Mouse (Mus musculus): ENCODE results near the gene Kdsr. TPM values are rescaled to one million over a fixed set of nuclear protein-coding genes. Genes with fewer than 3 reads are reported as not detected.
A peak's percentile ranks its signal among the peaks of the same experiment; 100 is the strongest.

Gene Kdsr
- total and polyA plus RNA-seq, 3 experiments: 3.3 to 6.3 (median 4.7) TPM

- in situ Hi-C loops (cut with MboI; ENCODE audit: low pct_ligation_motif_present, low pct_unique_long_range_greater_than_20kb, low sequenced_read_pairs): no loop called here
- no peak overlapping the region for H3K4me3 ChIP-seq (replicated peaks in 1 of 3; ENCODE audit: low read depth in 2 of 3, low read length in 2 of 3, poor library complexity in 1 of 3)
- H3K4me2 ChIP-seq (ENCODE audit: insufficient read depth, low read depth, poor library complexity, severe bottlenecking): no peak overlapping the region
- peaks cover 36 to 70% of the 10 kb centered on the region in 2 experiments for H3K4me1 ChIP-seq (ENCODE audit: control insufficient read depth in 1 of 2, insufficient read depth in 2 of 2)
- no peak overlapping the region for H3K9ac ChIP-seq (ENCODE audit: insufficient read depth, low read depth)
- H3K27me3 ChIP-seq (replicated peaks): no peaks in the 10 kb centered on the region
- H3K27ac ChIP-seq (ENCODE audit: insufficient read depth, low read depth): no peak overlapping the region
- TF ChIP-seq BHLHE40 (IDR thresholded peaks at IDR 0.05; ENCODE audit: low read depth, low read length) (0 out of 2 replicates have a peak, but pooled peaks have one; percentile 42), RCOR1 (conservative IDR thresholded peaks at IDR 0.05; ENCODE audit: low read depth, low read length) (no peak), USF2 (conservative IDR thresholded peaks at IDR 0.05; ENCODE audit: low read depth, low read length) (peak; percentile 35; the same call in 1 of the 2 replicates), USF1 (IDR thresholded peaks at IDR 0.05; ENCODE audit: low read depth, low read length) (peak; percentile 44)
- H3K36me3 ChIP-seq (replicated peaks in 1 of 2; ENCODE audit: control insufficient read depth in 1 of 2, insufficient read depth in 1 of 2, low read length in 1 of 2): peaks cover 0 to 8% of the 10 kb centered on the region in 2 experiments
- dilution Hi-C loops (cut with MboI; ENCODE audit: extremely low pct_ligation_motif_present, extremely low pct_unique_long_range_greater_than_20kb, low sequenced_read_pairs): no loop called here
- peaks cover 2% of the 10 kb centered on the region; the same call in 1 of the 2 replicates for H3K79me2 ChIP-seq (replicated peaks; ENCODE audit: control insufficient read depth, extremely low read depth, insufficient read depth, poor library complexity, severe bottlenecking)
- H3K9me3 ChIP-seq (replicated peaks; ENCODE audit: low read length): peaks cover 5% of the 10 kb centered on the region
- DNase-seq (ENCODE audit: extremely low read depth): no peak
Observed at GRCm38 (mm10) chr1:106685702-106686101, 73.8 kb downstream of the Kdsr start.

- Histone ChIP-seq H3K4me1 (ENCODE audit: control insufficient read depth in 1 of 2, insufficient read depth in 2 of 2) (peaks cover 38 to 80% of the 10 kb centered on the region in 2 experiments), H3K9ac (ENCODE audit: insufficient read depth, low read depth) (peak overlapping the region; percentile 35), H3K79me2 (replicated peaks; ENCODE audit: control insufficient read depth, extremely low read depth, insufficient read depth, poor library complexity, severe bottlenecking) (peaks cover 2% of the 10 kb centered on the region), H3K4me2 (ENCODE audit: insufficient read depth, low read depth, poor library complexity, severe bottlenecking) (peak overlapping the region; percentile 27; the same call in 1 of the 2 replicates), H3K36me3 (replicated peaks in 1 of 2; ENCODE audit: control insufficient read depth in 1 of 2, insufficient read depth in 1 of 2, low read length in 1 of 2) (peaks cover 0 to 4% of the 10 kb centered on the region in 2 experiments), H3K27me3 (replicated peaks) (no peaks in the 10 kb centered on the region), H3K9me3 (replicated peaks; ENCODE audit: low read length) (peaks cover under 1% of the 10 kb centered on the region), H3K4me3 (replicated peaks in 1 of 3; ENCODE audit: low read depth in 2 of 3, low read length in 2 of 3, poor library complexity in 1 of 3) (no peak overlapping the region), H3K27ac (ENCODE audit: insufficient read depth, low read depth) (peak overlapping the region; percentile 36; the same call in 1 of the 2 replicates)
- dilution Hi-C loops (cut with MboI; ENCODE audit: extremely low pct_ligation_motif_present, extremely low pct_unique_long_range_greater_than_20kb, low sequenced_read_pairs): no loop called here
- TF ChIP-seq PAX5 (IDR thresholded peaks at IDR 0.05; ENCODE audit: low read length) (no peak), JUND (conservative IDR thresholded peaks at IDR 0.05; ENCODE audit: low read depth, low read length) (peak; percentile 17; the same call in 1 of the 2 replicates), ETS1 (conservative IDR thresholded peaks at IDR 0.05; ENCODE audit: low read depth, low read length) (peak; percentile 67), EP300 (IDR thresholded peaks at IDR 0.05; ENCODE audit: low read length) (no peak), JUN (IDR thresholded peaks at IDR 0.05; ENCODE audit: insufficient read depth, low read depth, low read length) (peak; percentile 53), CTCF (conservative IDR thresholded peaks at IDR 0.05 in 1 of 2, IDR thresholded peaks at IDR 0.05 in 1 of 2; ENCODE audit: low read depth in 2 of 2, low read length in 2 of 2) (no peak), ELF1 (IDR thresholded peaks at IDR 0.05; ENCODE audit: low read depth, low read length) (peak; percentile 75), MEF2A (IDR thresholded peaks at IDR 0.05; ENCODE audit: borderline replicate concordance, low read depth, low read length) (peak; percentile 56; the same call in 1 of the 2 replicates), MAFK (IDR thresholded peaks at IDR 0.05; ENCODE audit: insufficient replicate concordance, low read length) (no peak)
- in situ Hi-C loops (cut with MboI; ENCODE audit: low pct_ligation_motif_present, low pct_unique_long_range_greater_than_20kb, low sequenced_read_pairs): no loop called here
- no peak for DNase-seq (ENCODE audit: extremely low read depth)
Observed at GRCm38 (mm10) chr1:106684546-106684945, 75.0 kb downstream of the Kdsr start.

DNA sequence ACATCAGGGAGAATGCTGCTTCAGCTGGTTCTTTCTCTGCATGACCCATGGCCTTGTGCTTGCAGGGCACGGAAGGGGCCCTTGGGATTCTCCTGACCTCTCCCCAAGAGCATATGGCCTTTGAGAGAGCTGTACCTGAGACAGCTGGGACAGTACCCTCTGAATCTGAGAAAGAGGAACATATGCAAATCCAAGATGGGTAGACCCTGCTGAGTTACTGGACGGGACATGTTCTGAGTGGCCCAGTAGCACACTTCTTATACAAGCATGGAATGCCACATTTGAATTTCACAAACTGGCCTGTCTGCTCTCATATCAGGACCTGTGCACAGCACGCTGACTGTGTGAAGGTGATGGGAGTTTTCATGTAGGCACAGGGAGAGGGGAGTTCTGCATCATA lies 76.7 kb downstream of the Kdsr start:
- peaks cover 34 to 83% of the 10 kb centered on the region in 2 experiments for H3K4me1 ChIP-seq (ENCODE audit: control insufficient read depth in 1 of 2, insufficient read depth in 2 of 2)
- peak; percentile 58 for DNase-seq (ENCODE audit: extremely low read depth)
- peak overlapping the region; percentile 69 for H3K27ac ChIP-seq (ENCODE audit: insufficient read depth, low read depth)
- H3K27me3 ChIP-seq (replicated peaks): no peaks in the 10 kb centered on the region
- dilution Hi-C loops (cut with MboI; ENCODE audit: extremely low pct_ligation_motif_present, extremely low pct_unique_long_range_greater_than_20kb, low sequenced_read_pairs) (no loop called here), in situ Hi-C loops (cut with MboI; ENCODE audit: low pct_ligation_motif_present, low pct_unique_long_range_greater_than_20kb, low sequenced_read_pairs) (no loop called here)
- H3K9ac ChIP-seq (ENCODE audit: insufficient read depth, low read depth): no peak overlapping the region
- no peaks in the 10 kb centered on the region; the same call in none of the 2 replicates for H3K79me2 ChIP-seq (replicated peaks; ENCODE audit: control insufficient read depth, extremely low read depth, insufficient read depth, poor library complexity, severe bottlenecking)
- H3K4me3 ChIP-seq (replicated peaks in 1 of 3; ENCODE audit: low read depth in 2 of 3, low read length in 2 of 3, poor library complexity in 1 of 3): no peak overlapping the region
- H3K9me3 ChIP-seq (replicated peaks; ENCODE audit: low read length): no peaks in the 10 kb centered on the region
- H3K36me3 ChIP-seq (replicated peaks in 1 of 2; ENCODE audit: control insufficient read depth in 1 of 2, insufficient read depth in 1 of 2, low read length in 1 of 2): peaks cover 0 to 4% of the 10 kb centered on the region in 2 experiments
- peak overlapping the region; percentile 0; the same call in 1 of the 2 replicates for H3K4me2 ChIP-seq (ENCODE audit: insufficient read depth, low read depth, poor library complexity, severe bottlenecking)
- TF ChIP-seq RCOR1 (conservative IDR thresholded peaks at IDR 0.05; ENCODE audit: low read depth, low read length): 0 out of 2 replicates have a peak, but pooled peaks have one; percentile 12
- no peak for TF ChIP-seq USF2 (conservative IDR thresholded peaks at IDR 0.05; ENCODE audit: low read depth, low read length)
- peak; percentile 41; the same call in 1 of the 2 replicates for TF ChIP-seq TCF12 (IDR thresholded peaks at IDR 0.05; ENCODE audit: low read depth, low read length)
- no peak for TF ChIP-seq ZNF384 (IDR thresholded peaks at IDR 0.05; ENCODE audit: low read depth, low read length)
- TF ChIP-seq ZMIZ1 (IDR thresholded peaks at IDR 0.05; ENCODE audit: low read depth, low read length): 0 out of 2 replicates have a peak, but pooled peaks have one; percentile 12
- TF ChIP-seq IRF4 (IDR thresholded peaks at IDR 0.05; ENCODE audit: low read depth, low read length): peak; percentile 61; the same call in 1 of the 2 replicates
- TF ChIP-seq BHLHE40 (IDR thresholded peaks at IDR 0.05; ENCODE audit: low read depth, low read length): peak; percentile 71
- TF ChIP-seq MAZ (IDR thresholded peaks at IDR 0.05; ENCODE audit: low read depth, low read length): 0 out of 2 replicates have a peak, but pooled peaks have one; percentile 21
- TF ChIP-seq MYC (IDR thresholded peaks at IDR 0.05; ENCODE audit: low read depth, low read length): peak; percentile 58; the same call in 1 of the 2 replicates
- TF ChIP-seq E2F4 (IDR thresholded peaks at IDR 0.05; ENCODE audit: insufficient replicate concordance, low read depth, low read length): no peak
- peak; percentile 42; the same call in 1 of the 2 replicates for TF ChIP-seq MAX (IDR thresholded peaks at IDR 0.05; ENCODE audit: low read length)
- TF ChIP-seq MXI1 (IDR thresholded peaks at IDR 0.05; ENCODE audit: low read depth, low read length): peak; percentile 58; the same call in 1 of the 2 replicates
- TF ChIP-seq MAFK (IDR thresholded peaks at IDR 0.05; ENCODE audit: insufficient replicate concordance, low read length): no peak
- TF ChIP-seq TBP (conservative IDR thresholded peaks at IDR 0.05; ENCODE audit: low read depth, low read length): 0 out of 2 replicates have a peak, but pooled peaks have one; percentile 54
- TF ChIP-seq EP300 (IDR thresholded peaks at IDR 0.05; ENCODE audit: low read length): peak; percentile 72

Data from CH12.LX (cell line).